Mouse (Mus musculus) hindbrain, postnatal 0 days (tissue): ENCODE measurements around the gene Blm. TPM values are rescaled to one million over a fixed set of nuclear protein-coding genes. Genes with fewer than 3 reads are reported as not detected.

Source experiments
- ATAC-seq: fragments of 200-750 bp; cut with Nextera tagmentation; 2 replicates; pipeline ENCODE4 v1.8.0; 2017; ENCODE audit warnings: mild to moderate bottlenecking, moderate TSS enrichment, moderate library complexity
- DNase-seq: peaks from one replicate; pipeline ENCODE4 v3.0.0-alpha.2; 2015; ENCODE audit warnings: low spot score
- H3K27ac ChIP-seq: fragments of 300-500 bp; sonication (generic); 2 replicates; pipeline ENCODE4 v1.5.1; 2014; ENCODE audit warnings: mild to moderate bottlenecking
- H3K27me3 ChIP-seq: fragments of 300-500 bp; sonication (generic); 2 replicates; pipeline ENCODE4 v1.6.1; 2014; ENCODE audit warnings: low read length, mixed read lengths; ENCODE audit not compliant: insufficient read depth
- H3K36me3 ChIP-seq: fragments of 300-500 bp; sonication (generic); 2 replicates; pipeline ENCODE4 v1.6.1; 2014; ENCODE audit warnings: low read length, mixed read lengths; ENCODE audit not compliant: insufficient read depth
- H3K4me1 ChIP-seq: fragments of 300-500 bp; sonication (generic); 2 replicates; pipeline ENCODE4 v1.6.1; 2014; ENCODE audit warnings: antibody characterized with exemption, low read length, mixed read lengths; ENCODE audit not compliant: insufficient read depth
- H3K4me2 ChIP-seq: fragments of 300-500 bp; sonication (generic); 2 replicates; pipeline ENCODE4 v1.6.1; 2014; ENCODE audit warnings: low read depth, mild to moderate bottlenecking, low read length, moderate library complexity, mixed read lengths
- H3K4me3 ChIP-seq: fragments of 300-500 bp; sonication (generic); 2 replicates; pipeline ENCODE4 v1.5.1; 2014; ENCODE audit warnings: low read length
- H3K9ac ChIP-seq: fragments of 300-500 bp; sonication (generic); replicated peaks from 2 replicates; pipeline ENCODE4 v1.6.1; 2014; ENCODE audit warnings: mild to moderate bottlenecking, low read length, moderate library complexity, mixed read lengths
- H3K9me3 ChIP-seq: fragments of 300-500 bp; sonication (generic); 2 replicates; pipeline ENCODE4 v1.6.1; 2016; ENCODE audit warnings: low read length, mixed read lengths
- CTCF ChIP-seq: IDR thresholded peaks from 2 replicates; pipeline ENCODE4 v1.5.1; 2016; ENCODE audit warnings: antibody characterized with exemption, control low read depth, low read depth
- WGBS: fragments of 180-500 bp; shearing (Covaris S2); extraction: QIAGEN DNeasy Blood & Tissue Kit; methylation state at CpG from one replicate; pipeline ENCODE4 v1.1.7; 2014; 5-methylcytosine and 5-hydroxymethylcytosine counted together
- polyA plus RNA-seq: library from polyadenylated mRNA; unstranded; fragments of >200 nt; fragmentation: Nextera tagmentation; extraction: Ambion mirVana; gene quantifications from 2 replicates; pipeline ENCODE4 v1.2.1, GENCODE M21; 2015
- total RNA-seq: library from RNA; depleted of rRNA; stranded (reverse); fragments of >200 nt; gene quantifications from 2 replicates; pipeline ENCODE4 v1.2.3, GENCODE M21; 2014

Gene Blm
- total and polyA plus RNA-seq, 2 experiments from 2014 or later: 4.3 to 7.1 TPM

DNA sequence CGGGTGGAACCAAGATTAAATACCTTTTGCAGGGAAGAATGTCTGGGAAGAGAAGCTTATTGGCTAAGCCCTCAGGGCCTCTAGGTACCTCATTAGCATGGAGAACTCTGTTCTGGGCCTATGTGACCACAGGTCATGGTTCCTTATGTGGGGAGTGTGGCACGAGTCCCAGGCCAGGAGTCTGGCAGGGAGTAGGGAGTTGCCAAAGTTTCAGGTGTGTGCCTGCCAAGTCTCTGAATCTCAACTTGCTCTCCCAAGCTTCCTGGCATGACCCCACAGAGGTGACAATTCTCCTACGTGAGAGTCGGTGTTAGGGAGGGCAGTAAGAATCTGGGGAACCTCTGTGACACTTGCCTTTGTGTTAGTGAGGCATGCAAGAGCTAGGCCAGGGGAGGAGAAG is 22.2 kb upstream of the Blm start:
- TF ChIP-seq CTCF: no peak

DNA sequence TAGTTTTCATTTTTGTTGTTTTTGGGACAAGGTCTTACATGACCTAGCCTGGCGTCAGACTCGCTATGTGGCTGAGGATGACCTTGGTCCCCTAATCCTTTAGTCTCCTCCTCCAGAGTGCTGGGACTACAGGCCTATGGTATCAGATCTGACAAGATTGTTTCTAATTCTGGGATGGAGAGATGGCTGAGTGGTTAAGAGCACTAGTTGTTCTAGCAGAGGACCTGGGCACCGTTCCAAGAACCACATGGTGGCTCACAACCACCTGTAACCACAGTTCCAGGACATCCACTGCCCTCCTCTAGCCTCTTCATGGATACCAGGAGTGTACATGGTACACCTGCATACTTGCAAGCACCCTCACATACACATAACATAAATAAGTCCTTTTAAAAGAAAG is 21.2 kb upstream of the Blm start:
- DNase-seq (no peak), ATAC-seq (no peak)
- Histone ChIP-seq H3K36me3 (no peaks in the 10 kb centered on the region), H3K9me3 (no peaks in the 10 kb centered on the region), H3K4me3 (no peak overlapping the region), H3K27ac (no peak overlapping the region), H3K9ac (no peak overlapping the region), H3K4me2 (no peak overlapping the region), H3K27me3 (no peaks in the 10 kb centered on the region), H3K4me1 (no peaks in the 10 kb centered on the region)
- 88% methylated on average over 3 of the region's 3 CpGs for WGBS
- TF ChIP-seq CTCF: no peak

More for the DNA sequence above, 22.2 kb upstream of the Blm start:
- DNase-seq: no peak
- Histone ChIP-seq H3K27me3 (no peaks in the 10 kb centered on the region), H3K4me2 (no peak overlapping the region), H3K27ac (no peak overlapping the region), H3K4me3 (no peak overlapping the region), H3K9ac (no peak overlapping the region), H3K36me3 (no peaks in the 10 kb centered on the region), H3K4me1 (no peaks in the 10 kb centered on the region), H3K9me3 (no peaks in the 10 kb centered on the region)
- no peak for ATAC-seq
- WGBS: 70% methylated on average over 4 of the region's 4 CpGs

DNA sequence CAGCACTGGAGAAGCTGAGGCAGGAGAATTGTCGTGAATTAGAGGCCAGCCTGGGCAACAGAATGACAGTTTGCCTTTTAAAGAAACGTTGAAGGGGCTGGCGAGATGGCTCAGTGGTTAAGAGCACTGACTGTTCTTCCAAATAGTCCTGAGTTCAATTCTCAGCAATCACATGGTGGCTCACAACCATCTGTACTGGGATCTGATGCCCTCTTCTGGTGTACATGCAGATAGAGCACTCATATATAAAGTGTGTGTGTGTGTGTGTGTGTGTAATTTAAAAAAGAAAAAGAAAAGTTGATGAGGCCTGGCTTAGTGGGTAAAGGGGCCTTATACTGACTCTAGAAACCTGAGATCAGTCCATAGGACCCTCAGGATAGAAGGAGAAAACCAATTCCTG is 20.2 kb upstream of the Blm start:
- ATAC-seq (no peak), DNase-seq (no peak)
- Histone ChIP-seq H3K27ac (0 out of 2 replicates have a peak overlapping the region, but pooled peaks have one; percentile 0), H3K9me3 (no peaks in the 10 kb centered on the region), H3K4me1 (no peaks in the 10 kb centered on the region), H3K4me2 (no peak overlapping the region), H3K27me3 (no peaks in the 10 kb centered on the region), H3K9ac (no peak overlapping the region), H3K36me3 (no peaks in the 10 kb centered on the region), H3K4me3 (no peak overlapping the region)
- 66% methylated on average over 3 of the region's 3 CpGs for WGBS
- no peak for TF ChIP-seq CTCF

DNA sequence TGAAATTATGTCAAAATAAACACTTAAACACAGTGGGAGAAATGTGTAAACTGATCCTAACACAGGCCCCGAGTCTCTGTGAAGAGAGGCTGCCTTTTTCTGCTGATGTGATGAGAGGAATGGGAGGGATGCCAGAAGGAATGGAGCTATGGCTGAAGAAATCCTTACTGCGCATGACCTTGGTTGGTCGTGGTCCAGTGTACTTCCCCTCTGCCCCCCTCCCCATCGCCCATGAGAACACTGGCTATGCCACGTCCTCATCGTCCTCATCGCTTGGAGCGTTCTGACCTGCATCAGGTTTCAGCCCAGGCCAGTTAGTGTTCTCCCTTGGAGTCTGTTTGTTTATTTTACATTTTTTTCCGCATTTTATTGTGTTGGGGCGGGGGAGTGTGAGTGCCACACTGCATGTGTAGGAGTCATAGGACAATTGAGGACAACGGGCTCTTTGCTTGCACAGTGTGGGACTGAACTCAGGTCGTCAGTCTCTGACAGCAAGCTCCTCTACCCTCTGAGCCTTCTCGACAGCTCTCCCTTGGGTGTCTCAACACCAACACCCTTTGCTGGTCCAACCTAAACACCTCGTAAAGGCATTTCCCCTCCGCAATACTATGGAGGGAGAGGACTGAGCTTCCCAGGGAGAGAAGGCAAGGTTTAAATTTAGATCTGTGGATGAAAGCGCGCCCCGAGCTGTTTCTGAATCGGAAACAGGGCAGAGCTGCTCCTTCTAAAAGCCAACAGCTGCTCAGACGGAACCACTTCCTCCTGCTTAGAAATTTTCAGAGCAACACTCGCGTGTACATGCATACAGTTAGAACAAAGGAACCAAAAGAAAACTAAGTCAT is 19.5 kb upstream of the Blm start:
- Histone ChIP-seq H3K9ac (no peak overlapping the region), H3K27me3 (no peaks in the 10 kb centered on the region), H3K4me1 (no peaks in the 10 kb centered on the region), H3K4me3 (no peak overlapping the region), H3K4me2 (no peak overlapping the region), H3K27ac (0 out of 2 replicates have a peak overlapping the region, but pooled peaks have one; percentile 0), H3K36me3 (no peaks in the 10 kb centered on the region), H3K9me3 (no peaks in the 10 kb centered on the region)
- DNase-seq (no peak), ATAC-seq (no peak)
- TF ChIP-seq CTCF: no peak
- WGBS: 69% methylated on average over 22 of the region's 22 CpGs

DNA sequence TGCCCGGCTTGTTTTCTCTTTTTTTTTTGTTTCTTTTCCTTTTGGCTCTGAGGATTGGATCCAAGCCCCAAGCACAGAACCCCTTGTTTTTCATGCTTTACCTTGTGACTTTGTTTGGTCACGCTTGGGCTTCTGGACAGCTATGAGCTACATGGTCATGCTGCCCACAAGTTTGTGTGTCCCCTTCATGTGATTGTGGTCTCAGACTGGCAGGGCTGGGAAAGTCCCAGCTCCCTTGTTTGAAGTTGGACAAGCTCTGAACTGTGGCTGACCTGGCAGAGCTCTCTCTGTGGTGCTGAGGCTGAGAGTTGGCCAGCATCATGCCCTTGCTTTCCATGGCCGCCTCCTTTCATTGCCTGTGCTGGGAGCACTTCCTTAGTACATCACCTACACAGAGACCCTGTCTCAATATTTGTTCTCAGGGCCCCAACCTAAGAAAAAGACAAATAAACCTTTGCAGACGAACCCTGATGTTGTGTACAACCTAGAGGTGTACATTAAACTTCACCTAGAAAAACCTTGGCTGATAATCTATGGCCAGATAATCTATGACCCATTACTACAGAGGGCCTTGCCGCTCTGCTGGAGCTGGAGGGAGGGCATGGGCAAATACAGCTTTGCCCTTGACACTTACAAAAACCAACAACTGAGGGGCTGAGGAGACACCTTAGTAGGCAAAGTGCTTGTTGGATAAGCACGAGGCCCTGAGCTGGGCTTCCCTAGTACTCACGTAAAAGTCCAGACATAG is 13.8 kb upstream of the Blm start:
- DNase-seq (no peak), ATAC-seq (no peak)
- Histone ChIP-seq H3K9me3 (no peaks in the 10 kb centered on the region), H3K9ac (no peak overlapping the region), H3K27me3 (no peaks in the 10 kb centered on the region), H3K4me2 (no peak overlapping the region), H3K27ac (no peak overlapping the region), H3K36me3 (no peaks in the 10 kb centered on the region), H3K4me3 (no peak overlapping the region), H3K4me1 (no peaks in the 10 kb centered on the region)
- WGBS: 88% methylated on average over 7 of the region's 7 CpGs
- no peak for TF ChIP-seq CTCF

DNA sequence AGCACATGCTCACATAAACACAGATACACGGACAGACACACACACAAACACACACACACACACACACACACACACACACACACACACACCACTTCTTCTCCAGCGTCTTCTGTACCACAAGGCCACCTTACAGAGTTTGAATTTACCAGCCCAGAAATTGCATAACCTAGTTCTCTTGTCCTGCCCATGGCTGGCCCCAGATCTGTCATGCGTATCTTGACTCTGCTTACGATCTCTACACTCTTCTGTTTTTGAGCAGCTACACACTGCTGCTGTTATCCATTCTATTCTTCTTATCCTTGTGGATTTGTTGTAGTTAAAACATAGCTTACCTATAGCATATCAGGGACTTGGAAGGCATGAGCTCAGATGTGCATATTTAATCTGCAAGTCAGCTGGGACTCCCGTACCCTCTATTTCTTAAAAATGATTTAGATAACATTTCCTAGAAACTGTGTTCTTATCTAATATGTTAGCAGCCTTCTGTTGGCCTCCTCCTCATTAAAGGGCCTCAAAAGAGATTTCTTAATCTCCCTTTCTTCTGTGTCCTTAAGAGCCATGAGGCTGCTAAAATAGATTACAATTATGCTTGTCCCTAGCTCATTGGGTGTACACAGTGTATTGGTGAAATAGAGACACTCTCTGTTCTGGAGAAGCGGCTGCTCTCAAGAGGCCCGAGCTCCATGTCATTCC is 7.4 kb upstream of the Blm start:
- no peak overlapping the region for H3K9ac ChIP-seq
- no peaks in the 10 kb centered on the region for H3K9me3 ChIP-seq
- DNase-seq: no peak

More for the DNA sequence above, 7.4 kb upstream of the Blm start:
- H3K4me3 ChIP-seq: no peak overlapping the region
- H3K36me3 ChIP-seq: no peaks in the 10 kb centered on the region
- H3K27me3 ChIP-seq: no peaks in the 10 kb centered on the region
- no peak for TF ChIP-seq CTCF
- WGBS: 90% methylated on average over 7 of the region's 7 CpGs
- no peak overlapping the region for H3K27ac ChIP-seq
- no peak for ATAC-seq
- no peaks in the 10 kb centered on the region for H3K4me1 ChIP-seq
- no peak overlapping the region for H3K4me2 ChIP-seq
